Mouse (Mus musculus) neutrophil, adult 83 days (primary cell): ENCODE results near the gene Ermap. TPM values are rescaled to one million over a fixed set of nuclear protein-coding genes. Genes with fewer than 3 reads are reported as not detected.

Experiments used
- total RNA-seq, 2 experiments: library from RNA; stranded (reverse); gene quantifications; one replicate each; pipeline ENCODE4 v1.2.4; 2023

The Ermap gene
- total RNA-seq: 10 to 100 TPM; 37.8 to 65.9 TPM

GRCm38 (mm10) chr4:119189864-119190263, at the start of gene Ermap:
Gene Ermap (minus strand): TSS chr4:119190011.

GRCm38 (mm10) chr4:119232410-119233255, 42.8 kb upstream of the Ermap start, which contains the start of the genes AU022252 and P3h1:
Gene AU022252 (minus strand): TSS chr4:119232712.
Gene P3h1 (plus strand): TSS chr4:119232915.

GRCm38 (mm10) chr4:119218169-119218568, 28.4 kb upstream of the Ermap start, which contains the start of gene Tmem269:
Gene Tmem269 (minus strand): TSS chr4:119218217.

GRCm38 (mm10) chr4:119194909-119195581, 5.2 kb upstream of the Ermap start, which contains the start of gene Svbp:
Gene Svbp (plus strand): TSS chr4:119195306.

GRCm38 (mm10) chr4:119173851-119174453, 15.9 kb downstream of the Ermap start, which contains the start of gene Zfp691:
Gene Zfp691 (minus strand): TSS chr4:119174195.

Other genes starting within 250 kb of the Ermap start
- gene Lao1, start 228.4 kb downstream of the Ermap start, total RNA-seq: not detected
- gene Slc2a1, start 81.3 kb downstream of the Ermap start, total RNA-seq: 10 to 100 TPM; 16.5 to 24.6 TPM
- gene Zfp691, start 15.8 kb downstream of the Ermap start, total RNA-seq: 1 to 10 TPM; 4.3 to 6.2 TPM
- gene Svbp, start 5.3 kb upstream of the Ermap start, total RNA-seq: 10 to 100 TPM; 11.6 to 17.7 TPM
- not detected for gene Tmem269, start 28.2 kb upstream of the Ermap start, total RNA-seq
- 1 to 10 TPM; 4.4 to 4.9 TPM for gene AU022252, start 42.7 kb upstream of the Ermap start, total RNA-seq
- gene P3h1, start 42.9 kb upstream of the Ermap start, total RNA-seq: 1 to 10 TPM; 3.4 to 4.8 TPM
- not detected for gene Cldn19, start 65.4 kb upstream of the Ermap start, total RNA-seq
- gene Ybx1, start 104.6 kb upstream of the Ermap start, total RNA-seq: 100 to 1,000 TPM; 321 to 325 TPM
- gene Ppih, start 130.5 kb upstream of the Ermap start, total RNA-seq: 10 to 100 TPM; 18.9 to 23.9 TPM
- not detected for gene Ccdc30, start 225.5 kb upstream of the Ermap start, total RNA-seq
- gene Ppcs, start 232.4 kb upstream of the Ermap start, total RNA-seq: 1 to 10 TPM; 1.7 to 1.8 TPM
- gene Zmynd12, start 232.8 kb upstream of the Ermap start, total RNA-seq: not detected